Mouse (Mus musculus) adrenal gland, postnatal 36 days (tissue): ENCODE data around the gene Mrpl11. TPM values are rescaled to one million over a fixed set of nuclear protein-coding genes. Genes with fewer than 3 reads are reported as not detected.
"Not testable (repeated sequence)": the region's sequence is repeated elsewhere in the genome, so short reads cannot be mapped to it uniquely, and the experiment has no call there.

Experiments used
- DNase-seq, 2 experiments: peaks; one replicate each; pipeline ENCODE4 v3.0.0; 2021; ENCODE audit warnings: mixed read lengths in 1 of 2
- total RNA-seq, 2 experiments: library from RNA; stranded (reverse); gene quantifications; 2 replicates each; pipeline ENCODE4 v1.2.3; 2021

The Mrpl11 gene
- total RNA-seq, 2 experiments from 2014 or later = 56.7 to 59.1 TPM

GRCm38 (mm10) chr19:4992371-4992770 is 30.4 kb downstream of the Mrpl11 start:
- no peak for DNase-seq

GRCm38 (mm10) chr19:4992904-4993303 is 31.0 kb downstream of the Mrpl11 start:
- DNase-seq = peak; percentile 85 to 92

GRCm38 (mm10) chr19:4994043-4994442 is 32.1 kb downstream of the Mrpl11 start:
- DNase-seq = no peak

GRCm38 (mm10) chr19:4999445-5000140 is 37.6 kb downstream of the Mrpl11 start:
- DNase-seq = no peak

- peak; percentile 83 to 84 for DNase-seq
Observed at GRCm38 (mm10) chr19:5001666-5002406, 39.9 kb downstream of the Mrpl11 start.

GRCm38 (mm10) chr19:5003644-5004043 is 41.7 kb downstream of the Mrpl11 start:
- not testable (repeated sequence) for DNase-seq

GRCm38 (mm10) chr19:5004925-5005324 is 43.0 kb downstream of the Mrpl11 start:
- DNase-seq = no peak

GRCm38 (mm10) chr19:5013138-5013537 is 51.2 kb downstream of the Mrpl11 start:
- no peak for DNase-seq

- peak in 1 of 2 experiments; percentile 57 for DNase-seq
Observed at GRCm38 (mm10) chr19:5014961-5015398, 53.0 kb downstream of the Mrpl11 start.

- no peak for DNase-seq
Observed at GRCm38 (mm10) chr19:5016221-5016742, 54.3 kb downstream of the Mrpl11 start.

Other genes with a start within 250 kb of the Mrpl11 start
- gene Rbm4b, start 205.7 kb upstream of the Mrpl11 start, total RNA-seq = 10 to 100 TPM; 16.4 to 17.1 TPM
- 10 to 100 TPM; 57.6 to 68.1 TPM for gene Rbm4, start 168.2 kb upstream of the Mrpl11 start, total RNA-seq
- gene Gm21992, start 150.5 kb upstream of the Mrpl11 start, total RNA-seq = 10 to 100 TPM; 24.5 to 25.1 TPM
- gene Rbm14, start 150.5 kb upstream of the Mrpl11 start, total RNA-seq = 10 to 100 TPM; 48.7 to 60.3 TPM
- 100 to 1,000 TPM; 112 to 121 TPM for gene Ccs, start 122.8 kb upstream of the Mrpl11 start, total RNA-seq
- under 1 TPM in 1 of 2 experiments, not detected in 1; 0.20 TPM for gene Ccdc87, start 122.8 kb upstream of the Mrpl11 start, total RNA-seq
- 100 to 1,000 TPM; 332 to 462 TPM for gene Ctsf, start 107.0 kb upstream of the Mrpl11 start, total RNA-seq
- under 1 TPM; 0.53 to 0.66 TPM for gene Actn3, start 84.2 kb upstream of the Mrpl11 start, total RNA-seq
- 10 to 100 TPM; 21.3 to 21.9 TPM for gene Zdhhc24, start 83.5 kb upstream of the Mrpl11 start, total RNA-seq
- 1 to 10 TPM; 9.1 to 9.2 TPM for gene Bbs1, start 55.5 kb upstream of the Mrpl11 start, total RNA-seq
- 100 to 1,000 TPM in 1 of 2 experiments, 10 to 100 TPM in 1; 86.1 to 110 TPM for gene Dpp3, start 33.9 kb upstream of the Mrpl11 start, total RNA-seq
- gene Peli3, start 19.0 kb upstream of the Mrpl11 start, total RNA-seq = 1 to 10 TPM; 7.7 to 8.2 TPM
- gene Npas4, start 28.2 kb downstream of the Mrpl11 start, total RNA-seq = under 1 TPM; 0.20 to 0.40 TPM
- 1 to 10 TPM; 4.5 to 5.3 TPM for gene Slc29a2, start 61.7 kb downstream of the Mrpl11 start, total RNA-seq
- 10 to 100 TPM; 27.8 to 43.5 TPM for gene B4gat1, start 76.7 kb downstream of the Mrpl11 start, total RNA-seq
- 1 to 10 TPM in 1 of 2 experiments, under 1 TPM in 1; 0.99 to 2.3 TPM for gene AC124502.3, start 76.7 kb downstream of the Mrpl11 start, total RNA-seq
- gene Brms1, start 79.2 kb downstream of the Mrpl11 start, total RNA-seq = 10 to 100 TPM; 26.7 to 29.9 TPM
- gene Rin1, start 88.3 kb downstream of the Mrpl11 start, total RNA-seq = 1 to 10 TPM; 3.5 to 3.6 TPM
- 10 to 100 TPM; 13.7 to 21.2 TPM for gene Cd248, start 105.9 kb downstream of the Mrpl11 start, total RNA-seq
- gene Tmem151a, start 123.4 kb downstream of the Mrpl11 start, total RNA-seq = 1 to 10 TPM; 1.7 TPM
- 10 to 100 TPM; 70.6 to 73.8 TPM for gene Yif1a, start 126.4 kb downstream of the Mrpl11 start, total RNA-seq
- 1 to 10 TPM; 1.2 to 1.4 TPM for gene Cnih2, start 136.4 kb downstream of the Mrpl11 start, total RNA-seq
- 100 to 1,000 TPM; 165 to 190 TPM for gene Rab1b, start 144.9 kb downstream of the Mrpl11 start, total RNA-seq
- gene Klc2, start 156.4 kb downstream of the Mrpl11 start, total RNA-seq = 10 to 100 TPM; 44.3 to 48.4 TPM